10 mouse cellular contexts compared by ENCODE assay signal in genomic region chr7:16991681-16992450, GRCm38 (mm10). TPM values are rescaled to one million over a fixed set of nuclear protein-coding genes. Genes with fewer than 3 reads are reported as not detected.
DNase-seq lines count a peak whose midpoint lies in the region; ATAC-seq lines count a peak whose summit lies in the region.
"Had no signal": no experiment of that assay in that cellular context is flagged by ENCODE, and none has a peak within 500 bp of the region (broad histone marks: within the 10 kb centered on the region; RNA-seq: fewer than 3 reads in every experiment).

No protein-coding gene starts in this region.

- no peaks in the 10 kb centered on the region for H3K27me3 ChIP-seq in embryonic facial prominence, embryonic 14.5 days (replicated peaks; ENCODE audit: control insufficient read depth, insufficient read depth, low read length)
- no peaks in the 10 kb centered on the region for H3K27me3 ChIP-seq in limb, embryonic 13.5 days
- H3K27me3 ChIP-seq in stomach, embryonic 14.5 days (ENCODE audit: control insufficient read depth, insufficient read depth, low read length): no peaks in the 10 kb centered on the region

- peak overlapping the region; percentile 34; the same call in 1 of the 2 replicates for H3K9ac ChIP-seq in embryonic facial prominence, embryonic 14.5 days (ENCODE audit: low read depth, low read length)
- no peak overlapping the region for H3K9ac ChIP-seq in limb, embryonic 13.5 days
- no peak overlapping the region for H3K9ac ChIP-seq in stomach, embryonic 14.5 days (replicated peaks; ENCODE audit: low read depth, low read length)

- H3K4me2 ChIP-seq in embryonic facial prominence, embryonic 14.5 days (ENCODE audit: low read depth, low read length): peak overlapping the region; percentile 37
- H3K4me2 ChIP-seq in limb, embryonic 13.5 days (replicated peaks): peak overlapping the region; percentile 52
- peak overlapping the region; percentile 35 for H3K4me2 ChIP-seq in stomach, embryonic 14.5 days (replicated peaks; ENCODE audit: low read depth, low read length)

- peak; percentile 81 for ATAC-seq in embryonic facial prominence, embryonic 14.5 days (ENCODE audit: low read depth)
- peak; percentile 76 for ATAC-seq in limb, embryonic 13.5 days (ENCODE audit: low FRiP score, low read depth)
- ATAC-seq in stomach, embryonic 14.5 days (ENCODE audit: insufficient number of reproducible peaks, insufficient read depth, low FRiP score, low read depth): peak; percentile 73; the same call in 1 of the 2 replicates
- ATAC-seq: Patski had no signal

- intact Hi-C loops in gastrocnemius, postnatal 36 days (cut with DNase I): no loop called here

- no peaks in the 10 kb centered on the region for H3K9me3 ChIP-seq in embryonic facial prominence, embryonic 14.5 days (ENCODE audit: control insufficient read depth, low read length)
- no peaks in the 10 kb centered on the region for H3K9me3 ChIP-seq in limb, embryonic 13.5 days
- no peaks in the 10 kb centered on the region for H3K9me3 ChIP-seq in stomach, embryonic 14.5 days (ENCODE audit: control insufficient read depth, low read depth, low read length)

- peaks cover 60% of the 10 kb centered on the region for H3K4me1 ChIP-seq in embryonic facial prominence, embryonic 14.5 days (ENCODE audit: control insufficient read depth, insufficient read depth, low read length)
- H3K4me1 ChIP-seq in limb, embryonic 13.5 days: peaks cover 80% of the 10 kb centered on the region
- peaks cover 50% of the 10 kb centered on the region for H3K4me1 ChIP-seq in stomach, embryonic 14.5 days (ENCODE audit: control insufficient read depth, insufficient read depth, low read length)

- H3K36me3 ChIP-seq in embryonic facial prominence, embryonic 14.5 days (ENCODE audit: control insufficient read depth, insufficient read depth, low read length): peaks cover 8% of the 10 kb centered on the region; the same call in 1 of the 2 replicates
- peaks cover 15% of the 10 kb centered on the region for H3K36me3 ChIP-seq in limb, embryonic 13.5 days
- H3K36me3 ChIP-seq in stomach, embryonic 14.5 days (ENCODE audit: control insufficient read depth, insufficient read depth, low read length): peaks cover 2% of the 10 kb centered on the region; the same call in 1 of the 2 replicates

- peak overlapping the region; percentile 13; the same call in 1 of the 2 replicates for H3K4me3 ChIP-seq in embryonic facial prominence, embryonic 14.5 days (ENCODE audit: low read depth, low read length)
- H3K4me3 ChIP-seq in limb, embryonic 13.5 days: peak overlapping the region; percentile 0; the same call in 1 of the 2 replicates
- no peak overlapping the region for H3K4me3 ChIP-seq in stomach, embryonic 14.5 days (ENCODE audit: low read depth, low read length)

- peak overlapping the region; percentile 92 for H3K27ac ChIP-seq in embryonic facial prominence, embryonic 14.5 days (replicated peaks; ENCODE audit: low read depth, low read length)
- H3K27ac ChIP-seq in limb, embryonic 13.5 days: peak overlapping the region; percentile 94
- H3K27ac ChIP-seq in stomach, embryonic 14.5 days (ENCODE audit: low read length): peak overlapping the region; percentile 96

- WGBS in embryonic facial prominence, embryonic 14.5 days: 43% methylated on average over 18 of the region's 18 CpGs
- 45% methylated on average over 18 of the region's 18 CpGs for WGBS in limb, embryonic 13.5 days
- WGBS in stomach, embryonic 14.5 days: 29% methylated on average over 18 of the region's 18 CpGs

- DNase-seq in kidney, postnatal 10 days: peak; percentile 49
- DNase-seq in kidney, postnatal 25 days: no peak
- DNase-seq in embryonic facial prominence, embryonic 14.5 days (ENCODE audit: low spot score): peak; percentile 97
- DNase-seq in gastrocnemius, postnatal 36 days: no peak
- DNase-seq in left cerebral cortex, adult 11 months (ENCODE audit: low spot score): no peak
- no peak for DNase-seq in frontal cortex, postnatal 14 days (ENCODE audit: low spot score in 2 of 2)

RNA-seq across cellular contexts. Expression of gene Ccdc8, which starts 0.6 kb away (rescaled TPM):
- polyA plus RNA-seq in embryonic facial prominence, embryonic 14.5 days (2014; fragmentation: Nextera tagmentation; extraction: Ambion mirVana): 24.7 and 26.0 TPM in 2 replicates
- 33.0 and 33.1 TPM in 2 replicates for polyA plus RNA-seq in limb, embryonic 13.5 days (2015; fragmentation: Nextera tagmentation; extraction: Ambion mirVana)
- polyA plus RNA-seq in stomach, embryonic 14.5 days (2014; fragmentation: Nextera tagmentation; extraction: Ambion mirVana): 18.7 and 22.3 TPM in 2 replicates
- 1 to 10 TPM; 1.6 to 2.1 TPM for total RNA-seq in gastrocnemius, postnatal 36 days (2021)

RNA-seq across cellular contexts. Expression of gene Gm42372, which starts 9.0 kb away (rescaled TPM):
- polyA plus RNA-seq in embryonic facial prominence, embryonic 14.5 days (2014; fragmentation: Nextera tagmentation; extraction: Ambion mirVana): 0.24 and 0.38 TPM in 2 replicates
- polyA plus RNA-seq in limb, embryonic 13.5 days (2015; fragmentation: Nextera tagmentation; extraction: Ambion mirVana): 0.27 and 0.31 TPM in 2 replicates
- 0.55 and 0.59 TPM in 2 replicates for polyA plus RNA-seq in stomach, embryonic 14.5 days (2014; fragmentation: Nextera tagmentation; extraction: Ambion mirVana)
- not detected for total RNA-seq in gastrocnemius, postnatal 36 days (2021)
- total RNA-seq: liver, adult 2 months had no signal
- polyA plus RNA-seq: liver, adult 2 months had no signal

RNA-seq across cellular contexts. Expression of gene Pnmal1, which starts 32.4 kb away (rescaled TPM):
- polyA plus RNA-seq in embryonic facial prominence, embryonic 14.5 days (2014; fragmentation: Nextera tagmentation; extraction: Ambion mirVana): 2.1 and 2.3 TPM in 2 replicates
- 1.00 and 1.0 TPM in 2 replicates for polyA plus RNA-seq in limb, embryonic 13.5 days (2015; fragmentation: Nextera tagmentation; extraction: Ambion mirVana)
- 4.2 TPM in 2 replicates for polyA plus RNA-seq in stomach, embryonic 14.5 days (2014; fragmentation: Nextera tagmentation; extraction: Ambion mirVana)
- not detected for total RNA-seq in gastrocnemius, postnatal 36 days (2021)
- total RNA-seq: liver, adult 2 months had no signal
- polyA plus RNA-seq: liver, adult 2 months; Patski had no signal

RNA-seq across cellular contexts. Expression of gene Ppp5c, which starts 35.9 kb away (rescaled TPM):
- polyA plus RNA-seq in embryonic facial prominence, embryonic 14.5 days (2014; fragmentation: Nextera tagmentation; extraction: Ambion mirVana): 99.0 and 107 TPM in 2 replicates
- 115 and 118 TPM in 2 replicates for polyA plus RNA-seq in limb, embryonic 13.5 days (2015; fragmentation: Nextera tagmentation; extraction: Ambion mirVana)
- polyA plus RNA-seq in stomach, embryonic 14.5 days (2014; fragmentation: Nextera tagmentation; extraction: Ambion mirVana): 93.6 and 94.4 TPM in 2 replicates
- 10 to 100 TPM; 62.4 to 62.7 TPM for total RNA-seq in gastrocnemius, postnatal 36 days (2021)

RNA-seq across cellular contexts. Expression of gene Pnmal2, which starts 47.4 kb away (rescaled TPM):
- 20.9 and 21.9 TPM in 2 replicates for polyA plus RNA-seq in embryonic facial prominence, embryonic 14.5 days (2014; fragmentation: Nextera tagmentation; extraction: Ambion mirVana)
- 22.7 and 23.4 TPM in 2 replicates for polyA plus RNA-seq in limb, embryonic 13.5 days (2015; fragmentation: Nextera tagmentation; extraction: Ambion mirVana)
- polyA plus RNA-seq in stomach, embryonic 14.5 days (2014; fragmentation: Nextera tagmentation; extraction: Ambion mirVana): 8.6 and 8.8 TPM in 2 replicates
- 1 to 10 TPM; 1.5 to 2.2 TPM for total RNA-seq in gastrocnemius, postnatal 36 days (2021)

Comparison
In these comparisons a context has a peak if more than half of its experiments do, and no peak if none do; other contexts are left out.
1. DNase-seq: peak in kidney, postnatal 10 days (single experiment) and embryonic facial prominence, embryonic 14.5 days (single experiment); none in kidney, postnatal 25 days (0 of 2), gastrocnemius, postnatal 36 days (0 of 2), left cerebral cortex, adult 11 months (single experiment) and frontal cortex, postnatal 14 days (0 of 2).
2. Peak in every context shown above with its lines, with median percentiles within 50 percentile points of each other: ATAC-seq, H3K27ac ChIP-seq and H3K4me2 ChIP-seq.